Mouse (Mus musculus) E14TG2a.4 (cell line): ENCODE results near the gene Katnal1.

Experiments
- CTCF ChIP-seq: conservative IDR thresholded peaks from 2 replicates; pipeline ENCODE4 v1.5.1; 2014; ENCODE audit warnings: low read length
- NANOG ChIP-seq: IDR thresholded peaks from 2 replicates; pipeline ENCODE4 v1.6.1; 2014; ENCODE audit warnings: borderline replicate concordance, low read length, mixed read lengths
- POU5F1 ChIP-seq: IDR thresholded peaks from 2 replicates; pipeline ENCODE4 v1.6.1; 2014; ENCODE audit warnings: low read length, borderline replicate concordance

DNA sequence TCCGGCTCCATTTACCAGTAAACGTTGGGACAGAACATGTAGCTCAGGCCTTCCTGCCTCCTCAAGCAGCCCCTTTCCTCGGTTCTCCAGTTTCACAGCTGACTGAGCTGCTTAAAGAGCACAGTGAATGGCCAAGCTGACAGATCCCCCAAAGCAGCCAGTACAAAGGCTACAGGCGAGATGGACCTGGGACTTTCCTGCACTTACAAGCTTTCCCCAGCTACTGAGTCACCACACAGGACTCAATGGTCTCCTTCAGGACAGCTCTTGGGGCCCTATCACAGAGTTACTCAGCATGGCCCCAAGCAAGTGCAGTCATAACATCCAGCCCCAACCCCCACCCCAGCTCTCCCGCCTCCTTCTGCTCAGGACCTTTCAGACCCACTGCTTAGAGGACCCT lies 34.1 kb downstream of the Katnal1 start:
- TF ChIP-seq CTCF (no peak), NANOG (no peak), POU5F1 (no peak)
